Mouse (Mus musculus): ENCODE measurements around the gene Gabrg2.

GRCm38 (mm10) chr11:42048201-42048600 lies 47.5 kb upstream of the Gabrg2 start:
- no peak for TF ChIP-seq CTCF (conservative IDR thresholded peaks at IDR 0.05; ENCODE audit: low read length)
- TF ChIP-seq POU5F1 (IDR thresholded peaks at IDR 0.05; ENCODE audit: borderline replicate concordance, low read length) = no peak
- no peak for TF ChIP-seq NANOG (IDR thresholded peaks at IDR 0.05; ENCODE audit: borderline replicate concordance, low read length)
